Comparison of ENCODE assay signal across 15 mouse cellular contexts in the genomic region with DNA sequence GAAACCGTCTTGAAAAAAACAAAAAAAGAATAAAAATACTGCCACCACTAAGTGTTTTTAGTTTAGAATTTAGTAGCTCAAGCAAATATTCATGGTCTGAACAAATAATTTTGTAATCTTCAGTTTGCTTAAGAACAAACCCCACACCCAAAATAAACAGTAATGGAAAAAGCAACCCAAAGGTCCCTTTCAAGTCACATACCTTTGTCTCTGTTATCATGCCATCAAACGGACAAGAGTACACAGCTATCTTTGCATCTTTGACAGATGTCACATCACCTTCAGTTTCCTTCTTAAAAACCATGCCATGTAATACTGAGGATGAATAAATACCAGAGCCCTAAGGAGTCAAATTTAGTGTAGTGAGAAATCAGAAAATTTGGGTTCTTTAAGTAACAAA.
"Had no signal": no experiment of that assay in that cellular context is flagged by ENCODE, and none has a peak within 500 bp of the region (broad histone marks: within the 10 kb centered on the region; RNA-seq: fewer than 3 reads in every experiment).

No protein-coding gene starts in this region.

- H3K9ac ChIP-seq: neural tube, embryonic 15.5 days; stomach, embryonic 15.5 days had no signal

- H3K4me1 ChIP-seq: neural tube, embryonic 15.5 days; stomach, embryonic 15.5 days had no signal

- H3K27me3 ChIP-seq: neural tube, embryonic 15.5 days; stomach, embryonic 15.5 days had no signal

- H3K9me3 ChIP-seq: neural tube, embryonic 15.5 days; stomach, embryonic 15.5 days had no signal

- H3K27ac ChIP-seq: neural tube, embryonic 15.5 days; stomach, embryonic 15.5 days; stomach, postnatal 0 days had no signal

- DNase-seq: retina, postnatal 1 day; right cerebral cortex, adult 18-20 months; right cerebral cortex, postnatal 14 days; right cerebral cortex, postnatal 25 days; right cerebral cortex, postnatal 4 days; spleen, adult 18-20 months; thymus, adult 18-20 months; thymus, adult 2 months; thymus, postnatal 14 days; thymus, postnatal 25 days; thymus, postnatal 36 days; thymus, postnatal 4 days had no signal

- H3K4me2 ChIP-seq: neural tube, embryonic 15.5 days; stomach, embryonic 15.5 days had no signal

- H3K4me3 ChIP-seq: neural tube, embryonic 15.5 days; stomach, embryonic 15.5 days had no signal
